12 mouse cellular contexts compared by ENCODE assay signal in the genomic region with DNA sequence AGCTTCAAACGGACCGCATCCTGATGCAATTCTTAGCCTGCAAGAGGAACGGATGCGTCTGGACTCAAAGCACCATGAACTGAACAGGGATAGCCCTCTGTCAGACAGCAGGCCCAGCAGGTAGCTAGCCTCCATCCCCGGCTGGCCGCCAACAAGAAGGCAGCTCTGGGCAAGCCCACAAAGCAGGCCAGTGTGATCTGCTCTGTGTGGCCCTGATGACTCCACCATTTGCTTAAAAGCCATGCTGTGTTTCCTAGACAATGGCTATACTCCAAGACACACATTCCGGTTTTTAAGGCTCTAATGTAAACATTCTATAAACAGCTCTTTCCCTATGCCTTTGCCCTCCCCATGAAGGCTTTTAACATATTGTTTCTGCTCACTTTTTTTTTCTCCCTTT.
DNase-seq lines count a peak whose midpoint lies in the region; ATAC-seq and TF ChIP-seq lines count a peak whose summit lies in the region.
"Had no signal": no experiment of that assay in that cellular context is flagged by ENCODE, and none has a peak within 500 bp of the region (broad histone marks: within the 10 kb centered on the region; RNA-seq: fewer than 3 reads in every experiment).

No protein-coding gene starts in this region.

- H3K27me3 ChIP-seq in intestine, embryonic 14.5 days (replicated peaks; ENCODE audit: control insufficient read depth, insufficient read depth, low read length) = no peaks in the 10 kb centered on the region
- no peaks in the 10 kb centered on the region for H3K27me3 ChIP-seq in intestine, postnatal 0 days (replicated peaks; ENCODE audit: control insufficient read depth, insufficient read depth, low read length)
- H3K27me3 ChIP-seq in stomach, embryonic 16.5 days (ENCODE audit: control insufficient read depth, insufficient read depth, low read length) = no peaks in the 10 kb centered on the region
- H3K27me3 ChIP-seq in stomach, postnatal 0 days (ENCODE audit: control insufficient read depth, insufficient read depth, low read length) = no peaks in the 10 kb centered on the region
- no peaks in the 10 kb centered on the region for H3K27me3 ChIP-seq in hindbrain, embryonic 13.5 days
- H3K27me3 ChIP-seq: liver, embryonic 15.5 days; midbrain, embryonic 12.5 days had no signal

- H3K4me2 ChIP-seq in intestine, embryonic 14.5 days (ENCODE audit: low read length) = no peak overlapping the region
- no peak overlapping the region for H3K4me2 ChIP-seq in intestine, postnatal 0 days (replicated peaks; ENCODE audit: low read depth)
- no peak overlapping the region for H3K4me2 ChIP-seq in stomach, embryonic 16.5 days (ENCODE audit: low read depth, low read length)
- no peak overlapping the region; the same call in 1 of the 2 replicates for H3K4me2 ChIP-seq in stomach, postnatal 0 days (replicated peaks; ENCODE audit: low read depth)
- no peak overlapping the region for H3K4me2 ChIP-seq in hindbrain, embryonic 13.5 days
- H3K4me2 ChIP-seq: liver, embryonic 15.5 days; midbrain, embryonic 12.5 days had no signal

- no peaks in the 10 kb centered on the region for H3K9me3 ChIP-seq in intestine, embryonic 14.5 days (ENCODE audit: control insufficient read depth, low read length)
- H3K9me3 ChIP-seq in intestine, postnatal 0 days (ENCODE audit: control insufficient read depth) = no peaks in the 10 kb centered on the region
- no peaks in the 10 kb centered on the region for H3K9me3 ChIP-seq in stomach, embryonic 16.5 days (replicated peaks; ENCODE audit: control insufficient read depth, low read length)
- H3K9me3 ChIP-seq in stomach, postnatal 0 days (ENCODE audit: control insufficient read depth, low read length) = no peaks in the 10 kb centered on the region
- H3K9me3 ChIP-seq in hindbrain, embryonic 13.5 days = no peaks in the 10 kb centered on the region
- H3K9me3 ChIP-seq: liver, embryonic 15.5 days; midbrain, embryonic 12.5 days had no signal

- no peak for DNase-seq in intestine, embryonic 14.5 days (ENCODE audit: low spot score)
- DNase-seq in stomach, postnatal 0 days (ENCODE audit: low spot score) = no peak
- no peak for DNase-seq in thymus, postnatal 14 days
- no peak for DNase-seq in heart, adult 9 months (ENCODE audit: low spot score in 2 of 2)
- DNase-seq in left cerebral cortex, postnatal 25 days (ENCODE audit: low spot score in 2 of 2) = no peak
- DNase-seq: kidney, adult 11 months had no signal

- no peak overlapping the region for H3K9ac ChIP-seq in intestine, embryonic 14.5 days (ENCODE audit: low read length)
- H3K9ac ChIP-seq in intestine, postnatal 0 days (ENCODE audit: low read depth, low read length) = no peak overlapping the region
- H3K9ac ChIP-seq in stomach, embryonic 16.5 days (ENCODE audit: low read length) = no peak overlapping the region
- H3K9ac ChIP-seq in stomach, postnatal 0 days (ENCODE audit: low read length) = no peak overlapping the region
- no peak overlapping the region for H3K9ac ChIP-seq in hindbrain, embryonic 13.5 days
- H3K9ac ChIP-seq: liver, embryonic 15.5 days; midbrain, embryonic 12.5 days had no signal

- peaks cover 11% of the 10 kb centered on the region for H3K4me1 ChIP-seq in intestine, embryonic 14.5 days (replicated peaks; ENCODE audit: control insufficient read depth, insufficient read depth, low read length)
- no peaks in the 10 kb centered on the region for H3K4me1 ChIP-seq in intestine, postnatal 0 days (replicated peaks; ENCODE audit: control insufficient read depth, insufficient read depth, low read length)
- H3K4me1 ChIP-seq in stomach, embryonic 16.5 days (ENCODE audit: control insufficient read depth, insufficient read depth, low read length) = peaks cover 15% of the 10 kb centered on the region
- H3K4me1 ChIP-seq in stomach, postnatal 0 days (replicated peaks; ENCODE audit: control insufficient read depth, insufficient read depth) = no peaks in the 10 kb centered on the region
- H3K4me1 ChIP-seq in hindbrain, embryonic 13.5 days (replicated peaks) = peaks cover 14% of the 10 kb centered on the region; the same call in 1 of the 2 replicates
- H3K4me1 ChIP-seq: liver, embryonic 15.5 days had no signal

- no peak for ATAC-seq in intestine, embryonic 14.5 days (replicated peaks; ENCODE audit: low FRiP score, low TSS enrichment, low read depth)
- ATAC-seq in intestine, postnatal 0 days = no peak
- peak; percentile 48; the same call in 1 of the 2 replicates for ATAC-seq in stomach, embryonic 16.5 days (ENCODE audit: insufficient read depth, low FRiP score)
- no peak for ATAC-seq in stomach, postnatal 0 days (ENCODE audit: low FRiP score, low TSS enrichment)
- ATAC-seq in hindbrain, embryonic 13.5 days (ENCODE audit: low FRiP score) = no peak

- 70% methylated on average over 7 of the region's 7 CpGs for WGBS in intestine, embryonic 14.5 days
- WGBS in intestine, postnatal 0 days = 71% methylated on average over 7 of the region's 7 CpGs
- WGBS in stomach, embryonic 16.5 days = 65% methylated on average over 7 of the region's 7 CpGs
- WGBS in stomach, postnatal 0 days = 57% methylated on average over 7 of the region's 7 CpGs
- 44% methylated on average over 7 of the region's 7 CpGs for WGBS in hindbrain, embryonic 13.5 days

- TF ChIP-seq EP300 in stomach, postnatal 0 days (optimal IDR thresholded peaks at IDR 0.05) = no peak

- H3K4me3 ChIP-seq in intestine, embryonic 14.5 days (ENCODE audit: low read depth, low read length) = no peak overlapping the region
- H3K4me3 ChIP-seq in intestine, postnatal 0 days (ENCODE audit: low read depth, low read length) = no peak overlapping the region
- H3K4me3 ChIP-seq in stomach, embryonic 16.5 days (replicated peaks; ENCODE audit: low read length) = no peak overlapping the region
- H3K4me3 ChIP-seq in stomach, postnatal 0 days (ENCODE audit: low read depth, low read length) = no peak overlapping the region
- H3K4me3 ChIP-seq in hindbrain, embryonic 13.5 days = no peak overlapping the region
- H3K4me3 ChIP-seq: erythroblast, embryonic 14.5 days; liver, embryonic 15.5 days; midbrain, embryonic 12.5 days had no signal

- H3K36me3 ChIP-seq in intestine, embryonic 14.5 days (ENCODE audit: control insufficient read depth, insufficient read depth, low read length) = no peaks in the 10 kb centered on the region
- H3K36me3 ChIP-seq in intestine, postnatal 0 days (ENCODE audit: control insufficient read depth, insufficient read depth) = no peaks in the 10 kb centered on the region
- H3K36me3 ChIP-seq in stomach, embryonic 16.5 days (ENCODE audit: control insufficient read depth, insufficient read depth, low read length) = no peaks in the 10 kb centered on the region
- no peaks in the 10 kb centered on the region for H3K36me3 ChIP-seq in stomach, postnatal 0 days (ENCODE audit: control insufficient read depth, insufficient read depth, low read length)
- H3K36me3 ChIP-seq in hindbrain, embryonic 13.5 days = no peaks in the 10 kb centered on the region
- H3K36me3 ChIP-seq: liver, embryonic 15.5 days; midbrain, embryonic 12.5 days had no signal

- no peak for TF ChIP-seq CTCF in intestine, postnatal 0 days (IDR thresholded peaks at IDR 0.05; ENCODE audit: low read depth)
- TF ChIP-seq CTCF in stomach, postnatal 0 days (IDR thresholded peaks at IDR 0.05; ENCODE audit: low read depth) = no peak

- intact Hi-C loops in left cerebral cortex, postnatal 25 days (cut with DNase I) = loop anchor here (2.0 to 10.0 kb wide), 3 partner anchors 531 to 925 kb away; no protein-coding TSS in a partner anchor

- H3K27ac ChIP-seq in intestine, embryonic 14.5 days (ENCODE audit: low read depth) = peak overlapping the region; percentile 27; the same call in 1 of the 2 replicates
- H3K27ac ChIP-seq in intestine, postnatal 0 days (ENCODE audit: low read depth, low read length) = no peak overlapping the region
- H3K27ac ChIP-seq in stomach, embryonic 16.5 days (ENCODE audit: low read length) = peak overlapping the region; percentile 30; the same call in 1 of the 2 replicates
- no peak overlapping the region for H3K27ac ChIP-seq in stomach, postnatal 0 days (replicated peaks)
- peak overlapping the region; percentile 52; the same call in 1 of the 2 replicates for H3K27ac ChIP-seq in hindbrain, embryonic 13.5 days
- H3K27ac ChIP-seq: liver, embryonic 15.5 days; midbrain, embryonic 12.5 days had no signal

Comparison
In these comparisons a context has a peak if more than half of its experiments do, and no peak if none do; other contexts are left out.
1. H3K27ac ChIP-seq: peak in intestine, embryonic 14.5 days (single experiment), stomach, embryonic 16.5 days (single experiment) and hindbrain, embryonic 13.5 days (single experiment); none in intestine, postnatal 0 days (single experiment) and stomach, postnatal 0 days (single experiment).